Mouse (Mus musculus) liver, embryonic 14.5 days (tissue): ENCODE results near the gene Mrpl48. TPM values are rescaled to one million over a fixed set of nuclear protein-coding genes. Genes with fewer than 3 reads are reported as not detected.
A peak's percentile ranks its signal among the peaks of the same experiment; 100 is the strongest.

Source experiments
- ATAC-seq: fragments of 200-750 bp; cut with Nextera tagmentation; 2 replicates; pipeline ENCODE4 v1.8.0; 2017; ENCODE audit warnings: moderate number of reproducible peaks, mild to moderate bottlenecking, moderate library complexity; ENCODE audit not compliant: insufficient read depth
- DNase-seq, 3 experiments: peaks; one replicate each; pipeline ENCODE4 v3.0.0-alpha.2; 2012 to 2013; ENCODE audit warnings: low read depth in 3 of 3, low spot score in 3 of 3
- H3K27ac ChIP-seq: fragments of 300-500 bp; sonication (generic); 2 replicates; pipeline ENCODE4 v1.5.1; 2014; ENCODE audit warnings: moderate library complexity, mild to moderate bottlenecking, control low read depth, inconsistent platforms
- H3K27me3 ChIP-seq: fragments of 300-500 bp; sonication (generic); 2 replicates; pipeline ENCODE4 v1.6.1; 2014; ENCODE audit warnings: mild to moderate bottlenecking, low read length, moderate library complexity; ENCODE audit not compliant: control insufficient read depth, insufficient read depth
- H3K36me3 ChIP-seq: fragments of 300-500 bp; sonication (generic); replicated peaks from 2 replicates; pipeline ENCODE4 v1.6.1; 2014; ENCODE audit warnings: low read depth; ENCODE audit not compliant: control insufficient read depth, insufficient read depth
- H3K4me1 ChIP-seq, 2 experiments: fragments of 200-500 bp in 1 of 2; fragments of 300-500 bp in 1 of 2; sonication (generic) in 1 of 2; replicated peaks; 2 replicates each; pipeline ENCODE4 v1.6.1; 2012 to 2014; ENCODE audit warnings: antibody characterized with exemption in 1 of 2, inconsistent platforms in 1 of 2, low read length in 1 of 2; ENCODE audit not compliant: control insufficient read depth in 2 of 2, insufficient read depth in 2 of 2
- H3K4me2 ChIP-seq: fragments of 300-500 bp; sonication (generic); 2 replicates; pipeline ENCODE4 v1.6.1; 2014; ENCODE audit warnings: low read depth, mild to moderate bottlenecking, control low read depth, moderate library complexity
- H3K4me3 ChIP-seq, 2 experiments: fragments of 200-500 bp in 1 of 2; fragments of 300-500 bp in 1 of 2; sonication (generic) in 1 of 2; 2 replicates each; pipeline ENCODE4 v1.5.1; 2012 to 2014; ENCODE audit warnings: low read depth in 2 of 2, low read length in 2 of 2, mild to moderate bottlenecking in 2 of 2, control low read depth in 1 of 2, inconsistent platforms in 1 of 2, moderate library complexity in 1 of 2; ENCODE audit not compliant: insufficient read depth in 1 of 2
- H3K9ac ChIP-seq: fragments of 300-500 bp; sonication (generic); replicated peaks from 2 replicates; pipeline ENCODE4 v1.6.1; 2014; ENCODE audit warnings: mild to moderate bottlenecking, control low read depth, moderate library complexity
- H3K9me3 ChIP-seq: fragments of 300-500 bp; sonication (generic); 2 replicates; pipeline ENCODE4 v1.6.1; 2016; ENCODE audit warnings: low read length, mixed read lengths; ENCODE audit not compliant: control insufficient read depth
- CTCF ChIP-seq: IDR thresholded peaks from 2 replicates; pipeline ENCODE4 v1.5.1; 2016; ENCODE audit warnings: antibody characterized with exemption, low read depth, control low read depth
- EP300 ChIP-seq: IDR thresholded peaks from 2 replicates; pipeline ENCODE4 v1.6.1; 2016; ENCODE audit warnings: antibody characterized with exemption, low read depth
- WGBS: fragments of 180-500 bp; shearing (Covaris S2); extraction: QIAGEN DNeasy Blood & Tissue Kit; methylation state at CpG from one replicate; pipeline ENCODE4 v1.1.7; 2014; ENCODE audit not compliant: insufficient replicate concordance; 5-methylcytosine and 5-hydroxymethylcytosine counted together
- polyA plus RNA-seq, 2 experiments: library from polyadenylated mRNA; depleted of rRNA in 1 of 2; stranded (reverse) in 1 of 2; unstranded in 1 of 2; fragments of >200 nt; fragmentation: Nextera tagmentation in 1 of 2; extraction: Ambion mirVana in 1 of 2; gene quantifications; 2 replicates each; pipeline versions ENCODE4 v1.2.1 to v1.2.3; 2012 to 2014

The Mrpl48 gene
- polyA plus RNA-seq, 2 experiments: 21.5 to 47.2 TPM

DNA sequence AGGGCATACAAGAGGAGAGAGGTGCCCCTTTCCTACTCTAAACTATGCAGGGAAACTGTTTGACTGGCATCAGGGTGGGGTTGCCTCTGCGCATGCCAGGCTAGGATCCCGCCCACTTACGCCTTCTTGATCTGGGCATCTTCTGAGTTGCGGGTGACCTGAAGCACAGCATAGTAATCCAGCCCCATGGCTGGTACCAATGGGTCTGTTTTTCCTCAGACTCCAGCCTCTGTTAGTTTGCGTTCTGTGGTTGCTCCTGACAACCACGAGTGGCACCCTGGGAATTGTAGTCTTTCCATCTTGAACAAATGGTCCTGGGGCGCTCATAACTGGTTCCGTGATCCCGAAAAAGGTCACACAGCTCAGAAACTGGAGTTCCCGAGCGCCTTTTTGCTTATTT lies 93.5 kb downstream of the Mrpl48 start, which contains the start of gene Dnajb13:
TSS of gene Dnajb13 (minus strand) at position 388 of the 400 bp plus-strand sequence.
- 50% methylated on average over 11 of the region's 11 CpGs for WGBS
- no peak within 1 kb of the TSS for H3K4me2 ChIP-seq
- H3K27me3 ChIP-seq: no peaks in the 10 kb centered on the region; the same call in 1 of the 2 replicates
- no peaks in the 10 kb centered on the region for H3K36me3 ChIP-seq
- no peak for TF ChIP-seq EP300
- TF ChIP-seq CTCF: no peak
- H3K4me1 ChIP-seq: no peaks in the 10 kb centered on the region
- ATAC-seq (no peak; the same call in 1 of the 2 replicates), DNase-seq (no peak)
- no peaks in the 10 kb centered on the region for H3K9me3 ChIP-seq
- no peak within 1 kb of the TSS for H3K27ac ChIP-seq
- no peak within 1 kb of the TSS for H3K4me3 ChIP-seq
- H3K9ac ChIP-seq: no peak within 1 kb of the TSS

- Histone ChIP-seq H3K36me3 (no peaks in the 10 kb centered on the region), H3K9ac (no peak overlapping the region), H3K4me3 (no peak overlapping the region), H3K27me3 (no peaks in the 10 kb centered on the region; the same call in 1 of the 2 replicates), H3K27ac (no peak overlapping the region), H3K4me2 (no peak overlapping the region), H3K9me3 (no peaks in the 10 kb centered on the region), H3K4me1 (no peaks in the 10 kb centered on the region; a peak in 1 of 4 replicates)
- 48% methylated on average over 8 of the region's 8 CpGs for WGBS
- TF ChIP-seq CTCF (no peak), EP300 (no peak)
- no peak for ATAC-seq
- no peak for DNase-seq
These were observed 96.5 kb downstream of the Mrpl48 start for GRCm38 (mm10) chr7:100511602-100512001.

GRCm38 (mm10) chr7:100508670-100509069 lies 99.4 kb downstream of the Mrpl48 start:
- Histone ChIP-seq H3K36me3 (no peaks in the 10 kb centered on the region), H3K27me3 (no peaks in the 10 kb centered on the region; the same call in 1 of the 2 replicates), H3K9ac (no peak overlapping the region), H3K4me1 (peaks cover 0 to 2% of the 10 kb centered on the region in 2 experiments; a peak in 1 of 4 replicates), H3K4me2 (no peak overlapping the region), H3K27ac (no peak overlapping the region), H3K9me3 (no peaks in the 10 kb centered on the region), H3K4me3 (no peak overlapping the region)
- WGBS: 17% methylated on average over 3 of the region's 3 CpGs
- DNase-seq: no peak
- TF ChIP-seq EP300: no peak
- no peak for TF ChIP-seq CTCF
- no peak for ATAC-seq

DNA sequence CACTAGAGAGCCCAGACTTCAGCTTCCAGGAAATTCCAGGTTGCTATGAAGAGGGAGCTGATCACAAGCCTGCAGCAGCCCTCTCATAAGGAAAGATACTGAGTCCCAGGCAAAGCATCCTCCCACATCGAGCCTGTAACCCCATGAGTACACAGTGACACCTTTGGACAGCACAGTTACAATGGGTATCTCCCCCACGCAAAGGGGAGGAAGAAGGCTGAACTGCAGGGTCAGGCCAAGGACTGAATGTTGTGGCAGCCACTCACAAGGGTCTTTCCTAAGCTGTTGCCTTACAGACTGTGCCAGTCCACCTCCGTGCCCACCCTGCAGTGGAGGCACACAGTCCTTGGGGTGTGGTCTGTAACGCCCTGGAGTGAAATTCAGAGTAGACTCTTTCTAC lies 101.6 kb downstream of the Mrpl48 start:
- Histone ChIP-seq H3K4me1 (peaks cover 15 to 21% of the 10 kb centered on the region in 2 experiments), H3K27me3 (no peaks in the 10 kb centered on the region; the same call in 1 of the 2 replicates), H3K9ac (no peak overlapping the region), H3K9me3 (no peaks in the 10 kb centered on the region), H3K27ac (no peak overlapping the region), H3K4me3 (no peak overlapping the region), H3K36me3 (no peaks in the 10 kb centered on the region), H3K4me2 (no peak overlapping the region)
- TF ChIP-seq CTCF (0 out of 2 replicates have a peak, but pooled peaks have one; percentile 14), EP300 (no peak)
- WGBS: 62% methylated on average over 4 of the region's 4 CpGs
- no peak for ATAC-seq
- DNase-seq: no peak

DNA sequence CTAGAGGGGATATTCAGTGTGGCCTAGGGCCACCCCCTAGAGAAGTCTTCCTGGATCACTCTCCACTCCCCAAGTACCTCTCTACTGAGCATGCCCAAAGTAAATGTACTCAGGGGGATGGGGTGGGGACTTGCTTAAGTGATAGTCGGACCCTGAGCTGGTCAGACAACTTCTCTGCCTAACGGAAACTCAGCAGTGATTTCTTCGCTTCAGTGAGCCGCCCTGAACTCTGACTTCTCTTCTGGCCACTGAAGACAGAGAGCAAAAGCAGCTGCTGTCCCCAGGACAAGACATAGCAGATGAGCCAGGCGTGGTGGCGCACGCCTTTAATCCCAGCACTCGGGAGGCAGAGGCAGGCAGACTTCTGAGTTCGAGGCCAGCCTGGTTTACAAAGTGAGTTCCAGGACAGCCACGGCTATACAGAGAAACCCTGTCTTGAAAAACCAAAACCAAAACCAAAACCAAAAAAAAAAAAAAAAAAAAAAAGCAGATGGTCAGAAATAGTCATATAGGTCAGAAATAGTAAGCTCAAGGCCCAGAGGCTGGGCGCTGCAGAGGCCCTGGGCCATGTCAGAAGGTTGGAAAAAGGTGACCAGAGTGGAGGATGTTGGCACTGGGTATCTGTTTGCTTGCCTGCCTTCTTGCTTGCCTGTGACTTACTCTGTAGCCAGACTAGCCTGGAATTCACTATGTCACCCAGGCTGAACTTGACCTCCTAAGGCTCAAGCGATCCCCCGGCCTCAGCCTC lies 103.2 kb downstream of the Mrpl48 start:
- no peak overlapping the region for H3K27ac ChIP-seq

More for the DNA sequence above, 103.2 kb downstream of the Mrpl48 start:
- ATAC-seq: no peak
- Histone ChIP-seq H3K36me3 (peaks cover 5% of the 10 kb centered on the region), H3K9ac (no peak overlapping the region), H3K9me3 (no peaks in the 10 kb centered on the region), H3K4me1 (peaks cover 15 to 29% of the 10 kb centered on the region in 2 experiments), H3K4me2 (no peak overlapping the region), H3K27me3 (no peaks in the 10 kb centered on the region), H3K4me3 (no peak overlapping the region)
- WGBS: 70% methylated on average over 13 of the region's 13 CpGs
- DNase-seq: no peak
- no peak for TF ChIP-seq EP300
- no peak for TF ChIP-seq CTCF
